Mouse (Mus musculus) G1E (cell line): Measurements from ENCODE around the gene Ssh1. TPM values are rescaled to one million over a fixed set of nuclear protein-coding genes. Genes with fewer than 3 reads are reported as not detected.

Source experiments
- ATAC-seq: 2 replicates; pipeline ENCODE4 v1.8.0; 2016; ENCODE audit warnings: mild to moderate bottlenecking; ENCODE audit not compliant: insufficient number of reproducible peaks, poor library complexity, low FRiP score, severe bottlenecking; ENCODE audit errors: extremely low read depth
- DNase-seq: peaks from one replicate; pipeline ENCODE4 v3.0.0; 2012; ENCODE audit warnings: low spot score
- H3K27me3 ChIP-seq: 2 replicates; pipeline ENCODE4 v1.6.1; 2012; ENCODE audit warnings: mild to moderate bottlenecking, low read length, inconsistent platforms; ENCODE audit not compliant: insufficient read depth
- H3K36me3 ChIP-seq: replicated peaks from 2 replicates; pipeline ENCODE3; 2012; ENCODE audit warnings: mild to moderate bottlenecking, inconsistent platforms
- H3K4me1 ChIP-seq: 2 replicates; pipeline ENCODE4 v1.6.1; 2012; ENCODE audit warnings: low read depth, low read length, inconsistent platforms, mixed read lengths; ENCODE audit not compliant: insufficient read depth
- H3K4me3 ChIP-seq: 2 replicates; pipeline ENCODE4 v1.5.1; 2012; ENCODE audit warnings: low read depth, mild to moderate bottlenecking, inconsistent platforms, low read length, moderate library complexity, mixed read lengths
- H3K9me3 ChIP-seq: replicated peaks from 2 replicates; pipeline ENCODE4 v1.6.1; 2012; ENCODE audit warnings: inconsistent platforms
- CTCF ChIP-seq: IDR thresholded peaks from 2 replicates; pipeline ENCODE4 v1.5.1; 2012; ENCODE audit warnings: low read depth, low read length, inconsistent platforms, mixed read lengths
- GATA1 ChIP-seq: IDR thresholded peaks from 2 replicates; pipeline ENCODE4 v1.6.1; 2012; ENCODE audit warnings: borderline replicate concordance, low read length, inconsistent platforms, mixed read lengths
- GATA2 ChIP-seq: IDR thresholded peaks from 2 replicates; pipeline ENCODE4 v1.6.1; 2012; ENCODE audit warnings: low read depth, low read length, inconsistent platforms, borderline replicate concordance
- POLR2AphosphoS5 ChIP-seq: IDR thresholded peaks from 2 replicates; pipeline ENCODE4 v1.6.1; 2012; ENCODE audit warnings: low read depth, low read length, inconsistent platforms; ENCODE audit not compliant: insufficient replicate concordance
- TAL1 ChIP-seq: conservative IDR thresholded peaks from 2 replicates; pipeline ENCODE4 v1.6.1; 2012; ENCODE audit warnings: low read depth, low read length, inconsistent platforms, mixed read lengths
- polyA plus RNA-seq: library from polyadenylated mRNA; stranded (reverse); fragments of >175 nt; gene quantifications from 2 replicates; pipeline ENCODE4 v1.2.3, GENCODE M21; 2012
- total RNA-seq, 2 experiments: library from RNA; stranded (forward) in 1 of 2; stranded (reverse) in 1 of 2; fragments of 200-1000 nt in 1 of 2; fragments of >200 nt in 1 of 2; fragmentation: Nextera tagmentation in 1 of 2; gene quantifications; 2 replicates each; pipeline ENCODE4 v1.2.3; 2014 to 2017

Gene Ssh1
- total and polyA plus RNA-seq, 3 experiments: 3.3 to 28.4 (median 13.8) TPM

DNA sequence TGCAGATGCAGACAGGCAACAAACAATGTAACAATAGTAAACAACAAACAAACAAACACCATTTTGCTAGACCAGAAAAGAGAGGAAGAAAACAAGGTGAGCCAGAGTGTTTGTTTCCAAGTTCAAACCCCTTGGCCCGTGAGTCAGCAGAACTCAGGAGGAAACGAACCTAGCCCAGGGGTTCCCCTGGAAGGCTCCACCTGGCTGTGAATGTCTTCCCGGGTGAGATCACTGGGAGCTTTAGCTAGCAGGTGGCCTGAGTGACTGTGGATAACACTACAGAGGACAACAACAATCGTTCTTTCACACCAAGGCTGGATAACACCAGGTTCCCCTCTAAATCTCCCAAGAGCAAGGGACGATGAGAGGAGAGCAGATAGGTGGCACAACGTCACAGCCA lies 12.5 kb downstream of the Ssh1 start:
- no peak for ATAC-seq
- Histone ChIP-seq H3K4me1 (peaks cover 86% of the 10 kb centered on the region), H3K9me3 (no peaks in the 10 kb centered on the region), H3K4me3 (no peak overlapping the region; the same call in 1 of the 2 replicates), H3K27me3 (no peaks in the 10 kb centered on the region), H3K36me3 (peaks cover 35% of the 10 kb centered on the region)
- no peak for TF ChIP-seq GATA2
- TF ChIP-seq POLR2AphosphoS5: no peak
- no peak for TF ChIP-seq CTCF
- TF ChIP-seq GATA1: no peak
- no peak for TF ChIP-seq TAL1
- no peak for DNase-seq

DNA sequence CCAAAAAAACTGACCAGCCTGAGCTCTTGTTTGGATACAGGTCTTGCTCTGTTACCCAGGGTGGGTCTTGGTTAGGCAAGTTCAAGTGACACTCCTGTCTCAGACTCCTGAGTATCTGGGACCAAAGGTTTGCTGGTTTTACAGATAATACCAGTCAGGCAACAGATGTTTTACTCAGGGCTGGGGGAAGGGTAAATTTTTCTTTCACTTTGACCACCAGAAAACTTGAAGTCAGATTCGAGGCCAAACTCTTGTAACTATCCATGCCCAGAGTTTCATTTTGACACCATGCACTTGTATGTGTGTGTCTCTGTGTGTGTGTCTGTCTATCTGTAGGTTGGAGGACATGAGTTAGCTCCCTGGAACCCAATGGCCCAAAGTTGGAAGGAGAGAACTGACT lies 13.2 kb downstream of the Ssh1 start:
- no peak for DNase-seq
- no peaks in the 10 kb centered on the region for H3K27me3 ChIP-seq
- no peaks in the 10 kb centered on the region for H3K9me3 ChIP-seq
- no peak for ATAC-seq
- TF ChIP-seq TAL1 (peak; percentile 56), GATA1 (no peak)
- H3K4me1 ChIP-seq: peaks cover 86% of the 10 kb centered on the region
- no peak overlapping the region; the same call in 1 of the 2 replicates for H3K4me3 ChIP-seq
- H3K36me3 ChIP-seq: peaks cover 41% of the 10 kb centered on the region

DNA sequence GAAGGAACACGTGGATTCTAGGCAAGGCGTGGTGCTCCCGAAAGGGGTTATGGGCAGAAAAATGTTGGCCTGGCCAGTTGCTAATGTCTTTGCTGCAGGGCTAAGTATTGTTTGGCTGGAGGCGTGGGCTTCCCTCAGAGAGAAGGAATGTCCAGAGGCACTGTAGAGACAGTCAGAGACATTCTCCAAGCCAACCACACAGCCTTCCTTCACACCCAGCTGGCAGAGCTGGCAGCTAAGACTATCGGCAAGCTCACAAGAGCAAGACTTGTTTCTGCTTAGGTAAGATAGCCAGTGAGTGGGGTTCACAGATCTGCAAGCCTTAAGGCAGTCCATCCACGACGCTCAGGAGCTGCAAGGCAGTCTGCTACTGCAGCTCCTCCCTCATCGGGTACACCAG lies 16.4 kb downstream of the Ssh1 start:
- ATAC-seq (no peak), DNase-seq (no peak)
- Histone ChIP-seq H3K9me3 (no peaks in the 10 kb centered on the region), H3K27me3 (no peaks in the 10 kb centered on the region), H3K4me1 (peaks cover 90% of the 10 kb centered on the region), H3K36me3 (peaks cover 43% of the 10 kb centered on the region), H3K4me3 (no peak overlapping the region)
- TF ChIP-seq POLR2AphosphoS5 (no peak), CTCF (no peak), TAL1 (no peak), GATA1 (no peak), GATA2 (no peak)

DNA sequence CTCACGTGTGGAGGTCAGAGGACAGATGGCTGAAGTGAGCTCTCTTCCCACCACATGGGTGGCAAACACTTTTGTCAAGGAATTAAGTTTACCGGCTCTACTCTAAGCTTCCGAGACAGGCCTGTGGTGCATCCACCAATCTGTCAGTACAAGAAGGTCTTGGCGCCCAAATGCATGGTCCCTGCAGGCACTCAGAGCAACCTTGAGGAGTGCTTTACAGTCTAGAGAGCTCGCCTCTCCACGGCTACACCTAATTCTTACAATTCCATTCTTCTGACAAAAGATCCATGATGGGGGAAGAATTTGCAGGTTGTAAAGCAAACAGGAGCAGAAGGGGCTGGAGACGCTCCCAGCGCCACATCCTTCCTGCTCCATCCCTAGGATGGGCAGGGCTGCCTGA lies 17.1 kb downstream of the Ssh1 start:
- H3K4me1 ChIP-seq: peaks cover 86% of the 10 kb centered on the region
- ATAC-seq (no peak), DNase-seq (no peak)
- H3K9me3 ChIP-seq: no peaks in the 10 kb centered on the region
- TF ChIP-seq TAL1: no peak
- TF ChIP-seq CTCF: no peak
- TF ChIP-seq POLR2AphosphoS5: no peak
- no peak for TF ChIP-seq GATA1
- no peak for TF ChIP-seq GATA2
- no peak overlapping the region for H3K4me3 ChIP-seq
- peaks cover 38% of the 10 kb centered on the region for H3K36me3 ChIP-seq
- no peaks in the 10 kb centered on the region for H3K27me3 ChIP-seq

DNA sequence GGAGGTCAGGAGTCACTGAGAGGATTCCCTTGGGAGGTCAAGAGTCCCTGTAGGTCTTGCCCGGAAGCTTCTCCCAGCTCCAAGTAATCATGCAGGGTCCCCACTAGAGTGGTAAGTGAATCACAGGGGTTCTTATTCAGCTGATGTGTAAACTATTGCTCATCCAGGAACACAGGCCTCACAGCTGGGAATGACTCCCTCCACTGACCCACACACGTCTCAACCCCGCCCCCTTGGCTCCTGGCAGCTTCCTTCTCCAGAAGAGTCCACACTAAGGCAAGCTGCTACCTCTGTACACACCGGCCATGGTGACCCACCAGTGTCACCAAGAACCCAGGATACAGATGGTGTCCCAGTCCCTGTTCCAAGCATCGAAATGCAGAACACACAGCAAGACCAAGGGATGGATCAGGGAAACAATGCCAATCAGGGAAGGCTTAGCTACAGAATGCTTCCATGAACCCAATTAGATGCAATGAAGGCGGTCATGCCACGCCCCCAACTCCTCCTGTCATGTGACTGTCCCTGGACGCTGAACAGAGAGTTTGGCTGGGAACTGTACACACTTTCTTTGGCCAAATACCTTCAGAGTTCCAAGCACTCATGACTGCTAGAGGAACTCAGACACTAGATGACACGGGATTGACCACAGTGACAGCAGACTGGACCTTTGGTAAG lies 18.0 kb downstream of the Ssh1 start:
- ATAC-seq: no peak
- no peak for DNase-seq
- H3K9me3 ChIP-seq: no peaks in the 10 kb centered on the region
- no peak overlapping the region for H3K4me3 ChIP-seq
- peaks cover 77% of the 10 kb centered on the region for H3K4me1 ChIP-seq
- H3K27me3 ChIP-seq: no peaks in the 10 kb centered on the region
- TF ChIP-seq POLR2AphosphoS5: no peak
- TF ChIP-seq GATA2: no peak
- TF ChIP-seq TAL1: no peak
- no peak for TF ChIP-seq CTCF
- TF ChIP-seq GATA1: no peak
- H3K36me3 ChIP-seq: peaks cover 36% of the 10 kb centered on the region

DNA sequence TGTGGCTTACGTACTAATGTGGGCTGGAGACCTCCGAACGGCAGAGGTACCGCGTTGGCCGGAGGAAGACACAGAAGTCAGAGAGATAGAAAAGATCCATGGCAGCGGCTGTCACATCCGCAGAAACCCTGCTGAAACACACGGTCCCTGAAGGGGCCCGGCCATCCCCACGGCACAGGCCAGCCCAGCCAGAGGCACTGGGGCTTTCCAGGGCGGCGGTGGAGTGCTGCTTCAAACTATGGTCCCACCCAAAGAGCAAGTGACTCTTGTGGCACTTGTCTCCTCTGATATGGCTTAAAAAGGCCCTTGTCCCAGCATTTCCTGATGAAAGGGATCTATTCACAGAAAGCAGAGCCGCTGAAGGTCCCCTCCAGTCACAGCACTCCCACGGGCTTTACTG lies 19.1 kb downstream of the Ssh1 start:
- H3K27me3 ChIP-seq: no peaks in the 10 kb centered on the region
- H3K4me3 ChIP-seq: peak overlapping the region; percentile 33; the same call in 1 of the 2 replicates
- no peak for ATAC-seq
- peaks cover 70% of the 10 kb centered on the region for H3K4me1 ChIP-seq
- TF ChIP-seq POLR2AphosphoS5: no peak
- no peak for TF ChIP-seq TAL1
- DNase-seq: no peak
- H3K36me3 ChIP-seq: peaks cover 46% of the 10 kb centered on the region
- no peaks in the 10 kb centered on the region for H3K9me3 ChIP-seq

DNA sequence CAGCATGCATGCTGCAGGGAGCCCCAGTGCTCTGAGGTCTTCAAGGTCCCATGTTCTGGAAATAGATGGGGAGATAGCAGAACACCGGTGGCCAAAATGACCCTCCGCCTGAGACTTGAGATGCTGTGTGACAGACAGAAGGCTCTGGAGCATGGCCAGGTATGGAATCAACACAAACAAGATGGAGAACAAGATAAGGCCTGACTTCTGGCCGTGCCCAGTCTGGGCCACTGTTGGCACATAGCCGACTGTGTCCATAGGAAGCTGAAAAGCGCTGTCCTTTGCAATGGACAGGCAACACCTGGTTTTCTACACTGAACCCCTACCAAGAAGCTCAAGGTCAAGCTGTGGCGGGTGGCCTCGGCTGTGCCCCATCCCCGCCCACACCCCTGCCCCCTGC lies 19.9 kb downstream of the Ssh1 start:
- Histone ChIP-seq H3K36me3 (peaks cover 53% of the 10 kb centered on the region), H3K27me3 (no peaks in the 10 kb centered on the region), H3K4me3 (peak overlapping the region; percentile 57; the same call in 1 of the 2 replicates), H3K9me3 (no peaks in the 10 kb centered on the region), H3K4me1 (peaks cover 65% of the 10 kb centered on the region)
- no peak for TF ChIP-seq TAL1
- TF ChIP-seq CTCF: no peak
- TF ChIP-seq GATA2: no peak
- no peak for TF ChIP-seq POLR2AphosphoS5
- no peak for TF ChIP-seq GATA1
- DNase-seq (no peak), ATAC-seq (no peak)
